Mouse (Mus musculus): Measurements from ENCODE around the gene Cbx7. TPM values are rescaled to one million over a fixed set of nuclear protein-coding genes. Genes with fewer than 3 reads are reported as not detected.

Gene Cbx7
- polyA plus RNA-seq (2016; fragmentation: Nextera tagmentation; extraction: Ambion mirVana) = 2.8 and 3.9 TPM in 2 replicates

GRCm38 (mm10) chr15:79970940-79971339 is at the start of gene Cbx7:
TSS of gene Cbx7 (minus strand) at chr15:79971119.
- H3K36me3 ChIP-seq (replicated peaks) = no peaks in the 10 kb centered on the region
- WGBS = 92% methylated on average over 11 of the region's 11 CpGs
- H3K27ac ChIP-seq = no peak within 1 kb of the TSS
- DNase-seq (ENCODE audit: extremely low spot score, low spot score) = no peak
- no peaks in the 10 kb centered on the region for H3K4me1 ChIP-seq
- no peaks in the 10 kb centered on the region for H3K27me3 ChIP-seq (ENCODE audit: poor library complexity, severe bottlenecking)
- no peaks in the 10 kb centered on the region for H3K9me3 ChIP-seq
- no peak within 1 kb of the TSS for H3K4me3 ChIP-seq

GRCm38 (mm10) chr15:80020516-80020915 is 49.6 kb upstream of the Cbx7 start:
- H3K9me3 ChIP-seq = no peaks in the 10 kb centered on the region
- H3K36me3 ChIP-seq (replicated peaks) = no peaks in the 10 kb centered on the region
- no peak overlapping the region for H3K4me3 ChIP-seq
- no peak for DNase-seq (ENCODE audit: extremely low spot score, low spot score)
- peaks cover 30% of the 10 kb centered on the region for H3K4me1 ChIP-seq
- no peak overlapping the region for H3K27ac ChIP-seq
- peaks cover 41% of the 10 kb centered on the region for H3K27me3 ChIP-seq (ENCODE audit: poor library complexity, severe bottlenecking)
- 81% methylated on average over 4 of the region's 4 CpGs for WGBS

- H3K4me1 ChIP-seq = peaks cover 25% of the 10 kb centered on the region
- H3K9me3 ChIP-seq = no peaks in the 10 kb centered on the region
- no peaks in the 10 kb centered on the region for H3K36me3 ChIP-seq (replicated peaks)
- no peak overlapping the region for H3K4me3 ChIP-seq
- 0 out of 2 replicates have a peak overlapping the region, but pooled peaks have one; percentile 25 for H3K27ac ChIP-seq
- H3K27me3 ChIP-seq (ENCODE audit: poor library complexity, severe bottlenecking) = peaks cover 50% of the 10 kb centered on the region
- 65% methylated on average over 4 of the region's 4 CpGs for WGBS
- no peak for DNase-seq (ENCODE audit: extremely low spot score, low spot score)
These were observed 48.7 kb upstream of the Cbx7 start for GRCm38 (mm10) chr15:80019625-80020024.

GRCm38 (mm10) chr15:80019220-80019619 is 48.3 kb upstream of the Cbx7 start:
- no peak overlapping the region for H3K4me3 ChIP-seq
- H3K4me1 ChIP-seq = peaks cover 25% of the 10 kb centered on the region
- H3K27me3 ChIP-seq (ENCODE audit: poor library complexity, severe bottlenecking) = peaks cover 54% of the 10 kb centered on the region
- H3K27ac ChIP-seq = no peak overlapping the region
- DNase-seq (ENCODE audit: extremely low spot score, low spot score) = no peak
- no peaks in the 10 kb centered on the region for H3K36me3 ChIP-seq (replicated peaks)
- 82% methylated on average over 7 of the region's 7 CpGs for WGBS
- H3K9me3 ChIP-seq = no peaks in the 10 kb centered on the region

- Histone ChIP-seq H3K36me3 (replicated peaks) (no peaks in the 10 kb centered on the region), H3K27ac (no peak overlapping the region), H3K27me3 (ENCODE audit: poor library complexity, severe bottlenecking) (peaks cover 78% of the 10 kb centered on the region), H3K4me1 (peaks cover 48% of the 10 kb centered on the region), H3K4me3 (no peak overlapping the region), H3K9me3 (no peaks in the 10 kb centered on the region)
- WGBS = 88% methylated on average over 9 of the region's 9 CpGs
- DNase-seq (ENCODE audit: extremely low spot score, low spot score) = no peak
These were observed 45.8 kb upstream of the Cbx7 start for GRCm38 (mm10) chr15:80016563-80017301.

GRCm38 (mm10) chr15:80015211-80015952 is 44.5 kb upstream of the Cbx7 start:
- Histone ChIP-seq H3K27ac (no peak overlapping the region), H3K9me3 (no peaks in the 10 kb centered on the region), H3K4me3 (peak overlapping the region; percentile 74), H3K27me3 (ENCODE audit: poor library complexity, severe bottlenecking) (peaks cover 87% of the 10 kb centered on the region), H3K36me3 (replicated peaks) (no peaks in the 10 kb centered on the region), H3K4me1 (peaks cover 53% of the 10 kb centered on the region)
- no peak for DNase-seq (ENCODE audit: extremely low spot score, low spot score)
- 64% methylated on average over 7 of the region's 7 CpGs for whole genome bisulfite sequencing

GRCm38 (mm10) chr15:80014321-80015210 is 43.6 kb upstream of the Cbx7 start, which contains the start of gene Pdgfb:
TSS of gene Pdgfb (minus strand) at chr15:80014977.
- no peaks in the 10 kb centered on the region for H3K36me3 ChIP-seq (replicated peaks)
- no peaks in the 10 kb centered on the region for H3K9me3 ChIP-seq
- DNase-seq (ENCODE audit: extremely low spot score, low spot score) = peak; percentile 27
- WGBS = under 1% methylated on average over 60 of the region's 60 CpGs
- H3K27ac ChIP-seq = peak within 1 kb of the TSS; percentile 87
- peaks cover 88% of the 10 kb centered on the region for H3K27me3 ChIP-seq (ENCODE audit: poor library complexity, severe bottlenecking)
- peak within 1 kb of the TSS; percentile 74 for H3K4me3 ChIP-seq
- H3K4me1 ChIP-seq = peaks cover 54% of the 10 kb centered on the region

GRCm38 (mm10) chr15:80014031-80014320 is 43.1 kb upstream of the Cbx7 start:
- no peaks in the 10 kb centered on the region for H3K9me3 ChIP-seq
- no peak for DNase-seq (ENCODE audit: extremely low spot score, low spot score)
- under 1% methylated on average over 37 of the region's 37 CpGs for WGBS
- peaks cover 51% of the 10 kb centered on the region for H3K4me1 ChIP-seq
- no peaks in the 10 kb centered on the region for H3K36me3 ChIP-seq (replicated peaks)
- H3K27me3 ChIP-seq (ENCODE audit: poor library complexity, severe bottlenecking) = peaks cover 85% of the 10 kb centered on the region
- H3K4me3 ChIP-seq = peak overlapping the region; percentile 74
- H3K27ac ChIP-seq = peak overlapping the region; percentile 87

- peak; percentile 21 for DNase-seq (ENCODE audit: extremely low spot score, low spot score)
- Histone ChIP-seq H3K4me3 (peak overlapping the region; percentile 74), H3K4me1 (peaks cover 51% of the 10 kb centered on the region), H3K27ac (peak overlapping the region; percentile 87), H3K36me3 (replicated peaks) (no peaks in the 10 kb centered on the region), H3K9me3 (no peaks in the 10 kb centered on the region), H3K27me3 (ENCODE audit: poor library complexity, severe bottlenecking) (peaks cover 85% of the 10 kb centered on the region)
- WGBS = 2% methylated on average over 36 of the region's 36 CpGs
These were observed 42.5 kb upstream of the Cbx7 start for GRCm38 (mm10) chr15:80013256-80014030.

GRCm38 (mm10) chr15:80012527-80013201 is 41.7 kb upstream of the Cbx7 start:
- WGBS = under 1% methylated on average over 59 of the region's 60 CpGs

GRCm38 (mm10) chr15:80011778-80012526 is 41.0 kb upstream of the Cbx7 start:
- peak; percentile 30 for DNase-seq (ENCODE audit: extremely low spot score, low spot score)
- WGBS = 2% methylated on average over 56 of the region's 56 CpGs

More at GRCm38 (mm10) chr15:80012527-80013201, 41.7 kb upstream of the Cbx7 start:
- peak overlapping the region; percentile 74 for H3K4me3 ChIP-seq
- peak; percentile 67 for DNase-seq (ENCODE audit: extremely low spot score, low spot score)
- H3K36me3 ChIP-seq (replicated peaks) = no peaks in the 10 kb centered on the region
- H3K27me3 ChIP-seq (ENCODE audit: poor library complexity, severe bottlenecking) = peaks cover 79% of the 10 kb centered on the region
- H3K4me1 ChIP-seq = peaks cover 51% of the 10 kb centered on the region
- H3K9me3 ChIP-seq = no peaks in the 10 kb centered on the region
- peak overlapping the region; percentile 87 for H3K27ac ChIP-seq

More at GRCm38 (mm10) chr15:80011778-80012526, 41.0 kb upstream of the Cbx7 start:
- peaks cover 51% of the 10 kb centered on the region for H3K4me1 ChIP-seq
- peak overlapping the region; percentile 87 for H3K27ac ChIP-seq
- peak overlapping the region; percentile 74 for H3K4me3 ChIP-seq
- no peaks in the 10 kb centered on the region for H3K36me3 ChIP-seq (replicated peaks)
- H3K27me3 ChIP-seq (ENCODE audit: poor library complexity, severe bottlenecking) = peaks cover 76% of the 10 kb centered on the region
- no peaks in the 10 kb centered on the region for H3K9me3 ChIP-seq
